Mouse (Mus musculus) kidney, embryonic 16.5 days (tissue): ENCODE results near the gene Srebf1. TPM values are rescaled to one million over a fixed set of nuclear protein-coding genes. Genes with fewer than 3 reads are reported as not detected.

Experiments
- ATAC-seq: fragments of 200-750 bp; cut with Nextera tagmentation; 2 replicates; pipeline ENCODE4 v1.8.0; 2017; ENCODE audit warnings: moderate TSS enrichment; ENCODE audit not compliant: low FRiP score, low TSS enrichment
- H3K27ac ChIP-seq: fragments of 300-500 bp; sonication (generic); 2 replicates; pipeline ENCODE4 v1.5.1; 2014; ENCODE audit warnings: low read length
- H3K27me3 ChIP-seq: fragments of 300-500 bp; sonication (generic); 2 replicates; pipeline ENCODE4 v1.6.1; 2014; ENCODE audit warnings: low read length, control low read depth, mixed read lengths; ENCODE audit not compliant: insufficient read depth
- H3K36me3 ChIP-seq: fragments of 300-500 bp; sonication (generic); 2 replicates; pipeline ENCODE4 v1.6.1; 2014; ENCODE audit warnings: low read length, control low read depth, mixed read lengths; ENCODE audit not compliant: insufficient read depth
- H3K4me1 ChIP-seq: fragments of 300-500 bp; sonication (generic); 2 replicates; pipeline ENCODE4 v1.6.1; 2014; ENCODE audit warnings: low read length, control low read depth, mixed read lengths; ENCODE audit not compliant: insufficient read depth
- H3K4me2 ChIP-seq: fragments of 300-500 bp; sonication (generic); replicated peaks from 2 replicates; pipeline ENCODE4 v1.6.1; 2014; ENCODE audit warnings: low read depth, low read length
- H3K4me3 ChIP-seq: fragments of 300-500 bp; sonication (generic); 2 replicates; pipeline ENCODE4 v1.5.1; 2014; ENCODE audit warnings: mild to moderate bottlenecking, low read length
- H3K9ac ChIP-seq: fragments of 300-500 bp; sonication (generic); replicated peaks from 2 replicates; pipeline ENCODE4 v1.6.1; 2014; ENCODE audit warnings: low read length
- H3K9me3 ChIP-seq: fragments of 300-500 bp; sonication (generic); 2 replicates; pipeline ENCODE4 v1.6.1; 2016; ENCODE audit warnings: low read length, control low read depth
- WGBS: fragments of 180-500 bp; shearing (Covaris S2); extraction: QIAGEN DNeasy Blood & Tissue Kit; methylation state at CpG from one replicate; pipeline ENCODE4 v1.1.7; 2014; 5-methylcytosine and 5-hydroxymethylcytosine counted together
- polyA plus RNA-seq: library from polyadenylated mRNA; unstranded; fragments of >200 nt; fragmentation: Nextera tagmentation; extraction: Ambion mirVana; gene quantifications from 2 replicates; pipeline ENCODE4 v1.2.1, GENCODE M21; 2015

Srebf1 gene
- polyA plus RNA-seq, 1 experiment from 2014 or later = 51.3 TPM

GRCm38 (mm10) chr11:60176182-60176974 is 46.0 kb downstream of the Srebf1 start:
- ATAC-seq = peak; percentile 39
- Histone ChIP-seq H3K4me1 (peaks cover 63% of the 10 kb centered on the region), H3K27ac (peak overlapping the region; percentile 91), H3K27me3 (no peaks in the 10 kb centered on the region), H3K36me3 (no peaks in the 10 kb centered on the region), H3K4me2 (peak overlapping the region; percentile 100), H3K9ac (peak overlapping the region; percentile 82), H3K9me3 (no peaks in the 10 kb centered on the region), H3K4me3 (peak overlapping the region; percentile 65)
- under 1% methylated on average over 69 of the region's 71 CpGs for WGBS

DNA sequence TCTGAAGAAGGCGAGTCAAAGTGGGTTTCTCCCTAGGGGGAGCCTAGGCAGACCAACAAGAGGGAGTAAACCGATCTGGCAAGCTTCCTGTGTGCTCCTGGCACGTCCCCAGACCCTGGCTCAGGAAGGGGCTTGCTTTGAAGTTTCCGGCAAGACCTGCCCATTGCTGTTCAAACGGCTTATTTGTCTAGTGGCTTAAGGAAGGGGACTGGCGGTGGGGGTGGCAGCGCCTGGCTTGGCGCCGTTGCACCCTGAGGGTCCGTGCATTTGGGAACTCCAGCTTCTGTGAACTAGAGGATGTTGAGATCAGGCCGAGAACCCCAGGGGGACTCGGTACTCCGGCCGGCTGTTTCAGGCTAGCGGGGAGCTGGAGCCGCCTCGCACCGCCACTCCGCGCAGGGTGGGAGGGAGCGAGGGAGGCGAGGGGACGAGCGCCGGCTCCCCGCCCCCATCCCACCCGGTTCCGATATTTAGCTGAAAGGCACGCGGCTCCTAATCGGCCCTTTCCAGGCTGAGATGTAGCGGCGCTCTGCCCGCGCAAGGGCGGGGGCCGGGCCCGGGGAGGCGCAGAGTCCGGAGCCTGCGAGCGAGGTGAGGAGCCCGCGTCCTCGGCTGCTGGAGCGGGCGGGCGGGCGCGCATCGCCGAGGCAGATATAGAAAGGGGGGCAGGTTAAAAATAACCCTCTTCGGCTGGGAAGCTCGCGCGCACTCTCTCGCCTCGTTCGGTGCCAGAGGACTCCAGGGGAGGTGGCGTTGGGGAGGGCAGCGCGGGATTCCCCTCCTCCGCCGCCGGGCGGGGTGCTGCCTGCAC is 46.8 kb downstream of the Srebf1 start:
- Histone ChIP-seq H3K4me3 (peak overlapping the region; percentile 65), H3K27ac (peak overlapping the region; percentile 91), H3K36me3 (no peaks in the 10 kb centered on the region), H3K9ac (peak overlapping the region; percentile 82), H3K27me3 (no peaks in the 10 kb centered on the region), H3K9me3 (no peaks in the 10 kb centered on the region), H3K4me1 (peaks cover 62% of the 10 kb centered on the region), H3K4me2 (peak overlapping the region; percentile 100)
- under 1% methylated on average over 58 of the region's 66 CpGs for WGBS
- ATAC-seq = peak; percentile 50

- no peak overlapping the region; the same call in 1 of the 2 replicates for H3K9ac ChIP-seq
- peaks cover 60% of the 10 kb centered on the region for H3K4me1 ChIP-seq
- no peaks in the 10 kb centered on the region for H3K9me3 ChIP-seq
- H3K27me3 ChIP-seq = no peaks in the 10 kb centered on the region
- ATAC-seq = no peak
- no peaks in the 10 kb centered on the region for H3K36me3 ChIP-seq
- WGBS = 45% methylated on average over 10 of the region's 10 CpGs
- H3K27ac ChIP-seq = no peak overlapping the region
- H3K4me3 ChIP-seq = no peak overlapping the region
- no peak overlapping the region for H3K4me2 ChIP-seq
These were observed 48.7 kb downstream of the Srebf1 start for GRCm38 (mm10) chr11:60173606-60174184.

GRCm38 (mm10) chr11:60172074-60172473 is 50.3 kb downstream of the Srebf1 start:
- Histone ChIP-seq H3K9me3 (no peaks in the 10 kb centered on the region), H3K27me3 (no peaks in the 10 kb centered on the region), H3K36me3 (no peaks in the 10 kb centered on the region), H3K4me3 (no peak overlapping the region), H3K4me2 (no peak overlapping the region), H3K9ac (no peak overlapping the region), H3K27ac (no peak overlapping the region), H3K4me1 (peaks cover 59% of the 10 kb centered on the region)
- 89% methylated on average over 3 of the region's 3 CpGs for WGBS
- no peak for ATAC-seq

DNA sequence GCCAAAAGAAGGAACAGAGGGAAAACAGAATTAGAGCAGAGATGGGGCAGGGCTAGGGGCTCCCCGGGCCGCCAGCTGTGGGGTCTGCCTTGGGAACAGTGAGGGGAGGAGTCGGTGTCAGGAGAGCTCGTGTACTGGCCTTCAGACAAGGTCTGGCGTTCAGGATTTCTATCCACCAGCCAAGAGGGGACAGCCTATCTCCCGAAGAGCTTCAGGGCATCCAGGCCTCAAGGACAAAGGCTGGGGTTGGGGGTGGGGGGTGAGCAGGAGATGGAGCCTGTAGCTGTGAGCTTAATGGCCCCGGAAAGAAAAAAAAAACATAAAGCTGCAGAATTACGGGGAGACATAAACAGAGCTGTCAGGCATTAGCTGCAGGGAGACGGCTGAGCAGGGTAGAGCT is 53.6 kb downstream of the Srebf1 start:
- no peak overlapping the region for H3K27ac ChIP-seq

GRCm38 (mm10) chr11:60165076-60165475 is 57.3 kb downstream of the Srebf1 start:
- no peaks in the 10 kb centered on the region for H3K36me3 ChIP-seq
- H3K4me3 ChIP-seq = no peak overlapping the region
- H3K9ac ChIP-seq = no peak overlapping the region
- peak overlapping the region; percentile 37; the same call in 1 of the 2 replicates for H3K27ac ChIP-seq
- H3K9me3 ChIP-seq = no peaks in the 10 kb centered on the region
- H3K4me1 ChIP-seq = peaks cover 51% of the 10 kb centered on the region
- no peak overlapping the region for H3K4me2 ChIP-seq
- no peaks in the 10 kb centered on the region for H3K27me3 ChIP-seq
- no peak; the same call in 1 of the 2 replicates for ATAC-seq
- WGBS = 29% methylated on average over 5 of the region's 5 CpGs

More for the DNA sequence above, 53.6 kb downstream of the Srebf1 start:
- Histone ChIP-seq H3K4me1 (peaks cover 53% of the 10 kb centered on the region), H3K27me3 (no peaks in the 10 kb centered on the region), H3K4me3 (no peak overlapping the region), H3K4me2 (no peak overlapping the region), H3K9me3 (no peaks in the 10 kb centered on the region), H3K36me3 (no peaks in the 10 kb centered on the region), H3K9ac (peak overlapping the region; percentile 29; the same call in 1 of the 2 replicates)
- WGBS = 11% methylated on average over 9 of the region's 9 CpGs
- ATAC-seq = no peak; the same call in 1 of the 2 replicates

DNA sequence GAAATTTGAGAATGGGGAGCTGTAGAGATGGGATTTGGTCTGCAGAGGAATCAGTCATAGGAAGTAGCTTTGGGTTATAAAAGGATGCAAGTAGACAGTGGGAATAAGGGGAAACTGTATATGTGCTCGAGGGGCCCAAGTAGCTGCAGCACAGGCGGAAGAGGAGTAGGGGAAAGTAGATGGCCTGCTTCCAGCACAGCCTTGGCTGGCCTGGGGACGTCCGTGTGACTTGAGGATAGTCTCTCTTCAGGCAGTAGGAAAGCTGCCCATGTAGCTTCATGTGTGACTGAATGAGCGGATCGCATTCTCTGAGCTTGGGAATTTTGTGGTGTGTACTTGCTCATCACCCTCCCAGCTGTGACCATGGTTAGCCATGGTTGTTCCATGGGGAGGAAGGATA is 57.9 kb downstream of the Srebf1 start:
- Histone ChIP-seq H3K4me1 (peaks cover 51% of the 10 kb centered on the region), H3K9me3 (no peaks in the 10 kb centered on the region), H3K4me3 (no peak overlapping the region), H3K4me2 (no peak overlapping the region), H3K9ac (no peak overlapping the region), H3K27ac (peak overlapping the region; percentile 37; the same call in 1 of the 2 replicates), H3K27me3 (no peaks in the 10 kb centered on the region), H3K36me3 (peaks cover 3% of the 10 kb centered on the region; the same call in 1 of the 2 replicates)
- ATAC-seq = no peak
- WGBS = 55% methylated on average over 6 of the region's 6 CpGs

DNA sequence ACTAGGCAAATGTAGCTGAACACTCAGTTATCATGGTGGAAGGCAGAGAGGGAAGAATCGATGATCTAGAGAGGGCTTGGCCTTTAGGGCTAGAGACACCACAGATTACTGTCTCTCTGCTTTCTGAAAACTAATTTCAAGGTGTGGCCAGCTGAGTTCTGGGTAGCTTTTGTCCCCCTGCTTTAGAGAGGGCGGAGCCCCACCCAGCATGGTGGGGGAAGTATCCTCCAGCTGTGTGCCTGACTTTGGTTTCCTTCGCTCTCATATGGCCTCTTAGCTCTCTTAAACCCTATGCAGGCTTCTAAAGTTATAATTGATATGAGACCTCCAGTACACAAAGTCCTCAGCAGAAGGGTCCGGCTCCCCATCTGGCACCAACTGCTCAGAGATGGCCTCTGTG is 59.0 kb downstream of the Srebf1 start:
- H3K36me3 ChIP-seq = peaks cover 5% of the 10 kb centered on the region; the same call in 1 of the 2 replicates
- H3K4me3 ChIP-seq = no peak overlapping the region
- H3K9me3 ChIP-seq = no peaks in the 10 kb centered on the region
- no peaks in the 10 kb centered on the region for H3K27me3 ChIP-seq
- ATAC-seq = no peak
- H3K27ac ChIP-seq = no peak overlapping the region
- H3K9ac ChIP-seq = no peak overlapping the region
- no peak overlapping the region for H3K4me2 ChIP-seq
- peaks cover 41% of the 10 kb centered on the region for H3K4me1 ChIP-seq
- 90% methylated on average over 4 of the region's 4 CpGs for WGBS

DNA sequence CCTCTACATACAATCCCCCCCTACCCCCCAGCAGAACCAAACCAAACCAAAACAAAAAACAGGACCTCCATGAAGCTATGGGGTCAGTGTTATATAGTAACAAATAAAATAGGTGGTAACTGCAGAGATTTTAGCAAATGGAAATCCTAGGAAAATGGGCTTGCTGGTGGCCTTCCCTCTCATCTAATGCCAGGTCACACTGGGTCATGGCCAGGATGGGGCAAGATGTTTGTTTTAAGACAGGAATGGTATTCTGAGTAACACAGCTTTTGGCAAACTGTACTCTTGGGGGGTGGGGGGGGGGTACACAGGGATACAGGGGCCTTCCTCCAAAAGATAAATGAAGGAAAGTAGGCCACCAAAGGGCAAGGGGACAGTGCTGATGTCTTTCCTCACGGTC is 59.8 kb downstream of the Srebf1 start:
- Histone ChIP-seq H3K9me3 (no peaks in the 10 kb centered on the region), H3K4me2 (no peak overlapping the region), H3K4me1 (peaks cover 33% of the 10 kb centered on the region), H3K27me3 (no peaks in the 10 kb centered on the region), H3K9ac (no peak overlapping the region), H3K36me3 (peaks cover 5% of the 10 kb centered on the region; the same call in 1 of the 2 replicates), H3K27ac (no peak overlapping the region), H3K4me3 (no peak overlapping the region)
- ATAC-seq = no peak
- 76% methylated on average over 1 of the region's 1 CpGs for WGBS
